Mouse (Mus musculus) heart, adult 2 months (tissue): ENCODE results near the gene Denr. TPM values are rescaled to one million over a fixed set of nuclear protein-coding genes. Genes with fewer than 3 reads are reported as not detected.
A peak's percentile ranks its signal among the peaks of the same experiment; 100 is the strongest.

Experiments
- DNase-seq, 2 experiments: peaks; one replicate each; pipeline ENCODE4 v3.0.0; 2021
- H3K27ac ChIP-seq: fragments of 200-600 bp; 2 replicates; pipeline ENCODE4 v1.8.1; 2022
- H3K27me3 ChIP-seq: fragments of 200-500 bp; 2 replicates; pipeline ENCODE4 v1.6.1; 2012; ENCODE audit warnings: mild to moderate bottlenecking, low read length, inconsistent platforms, mixed read lengths; ENCODE audit not compliant: control insufficient read depth, insufficient read depth
- H3K36me3 ChIP-seq: fragments of 200-500 bp; 2 replicates; pipeline ENCODE4 v1.6.1; 2012; ENCODE audit warnings: low read length, inconsistent platforms; ENCODE audit not compliant: control insufficient read depth, insufficient read depth
- H3K4me1 ChIP-seq: fragments of 200-500 bp; 2 replicates; pipeline ENCODE4 v1.6.1; 2011; ENCODE audit warnings: low read length; ENCODE audit not compliant: control insufficient read depth, insufficient read depth
- H3K4me3 ChIP-seq: fragments of 200-600 bp; 2 replicates; pipeline ENCODE4 v1.8.1; 2022
- H3K79me2 ChIP-seq: fragments of 200-500 bp; replicated peaks from 2 replicates; pipeline ENCODE4 v1.6.1; 2012; ENCODE audit warnings: mild to moderate bottlenecking, inconsistent platforms, low read length, moderate library complexity, mixed read lengths; ENCODE audit not compliant: control insufficient read depth, insufficient read depth
- H3K9ac ChIP-seq: fragments of 200-500 bp; 2 replicates; pipeline ENCODE4 v1.6.1; 2012; ENCODE audit warnings: low read depth, mild to moderate bottlenecking, control low read depth, inconsistent platforms, low read length, mixed read lengths
- CTCF ChIP-seq: fragments of 200-600 bp; IDR thresholded peaks from 2 replicates; pipeline ENCODE4 v1.8.1; 2022; ENCODE audit warnings: antibody characterized with exemption, mild to moderate bottlenecking, moderate library complexity
- EP300 ChIP-seq: fragments of 200-500 bp; IDR thresholded peaks from 2 replicates; pipeline ENCODE4 v1.6.1; 2011; ENCODE audit warnings: low read depth, low read length, control low read depth; ENCODE audit not compliant: insufficient read depth
- POLR2A ChIP-seq: fragments of 200-500 bp; IDR thresholded peaks from 2 replicates; pipeline ENCODE4 v1.6.1; 2011; ENCODE audit warnings: mild to moderate bottlenecking, low read depth, low read length, control low read depth; ENCODE audit not compliant: insufficient read depth
- WGBS: fragments of 180-500 bp; shearing (Covaris S2); methylation state at CpG from one replicate; pipeline ENCODE4 v1.1.7; 2018; 5-methylcytosine and 5-hydroxymethylcytosine counted together
- intact Hi-C: fragments of 180-260 bp; cut with DNase I; formaldehyde crosslinking; loops from one replicate; pipeline ENCODE4 v1.15.1; 2025
- polyA plus RNA-seq: library from polyadenylated mRNA; depleted of rRNA; stranded (reverse); fragments of >200 nt; gene quantifications from 2 replicates; pipeline ENCODE4 v1.2.3, GENCODE M21; 2012
- total RNA-seq, 2 experiments: library from RNA; stranded (reverse); gene quantifications; 2 replicates each; pipeline ENCODE4 v1.2.3; 2021

The Denr gene
- total and polyA plus RNA-seq, 3 experiments: 35.1 to 58.8 (median 49.6) TPM

DNA sequence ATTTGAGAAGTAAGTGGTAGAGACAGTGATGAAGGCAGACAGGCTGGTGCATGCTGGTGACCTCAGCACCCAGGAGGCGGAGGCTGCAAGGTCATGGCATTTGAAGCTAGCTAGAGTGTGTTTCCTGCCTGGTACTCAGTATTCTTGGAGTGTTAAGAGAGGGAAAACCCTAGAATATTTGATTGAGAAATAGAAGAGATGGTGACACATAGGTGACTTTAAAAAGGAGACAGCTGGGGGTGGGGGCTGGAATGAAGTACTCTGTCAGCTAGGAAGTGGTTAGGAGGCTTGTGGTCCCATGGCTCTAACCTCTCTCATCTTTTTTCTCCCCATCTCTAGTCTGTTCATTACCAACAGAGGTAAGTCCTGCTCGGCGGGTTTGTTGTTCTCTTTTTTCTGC lies 7.9 kb downstream of the Denr start:
- H3K36me3 ChIP-seq: peaks cover 2% of the 10 kb centered on the region
- no peak for DNase-seq
- H3K4me3 ChIP-seq: no peak overlapping the region
- H3K27me3 ChIP-seq: no peaks in the 10 kb centered on the region
- H3K4me1 ChIP-seq: peaks cover 2% of the 10 kb centered on the region
- no peak overlapping the region for H3K9ac ChIP-seq
- H3K79me2 ChIP-seq: peaks cover under 1% of the 10 kb centered on the region; the same call in 1 of the 2 replicates
- 78% methylated on average over 3 of the region's 3 CpGs for WGBS
- TF ChIP-seq POLR2A (no peak), CTCF (no peak), EP300 (no peak)
- intact Hi-C loops: no loop called here
- no peak overlapping the region for H3K27ac ChIP-seq

DNA sequence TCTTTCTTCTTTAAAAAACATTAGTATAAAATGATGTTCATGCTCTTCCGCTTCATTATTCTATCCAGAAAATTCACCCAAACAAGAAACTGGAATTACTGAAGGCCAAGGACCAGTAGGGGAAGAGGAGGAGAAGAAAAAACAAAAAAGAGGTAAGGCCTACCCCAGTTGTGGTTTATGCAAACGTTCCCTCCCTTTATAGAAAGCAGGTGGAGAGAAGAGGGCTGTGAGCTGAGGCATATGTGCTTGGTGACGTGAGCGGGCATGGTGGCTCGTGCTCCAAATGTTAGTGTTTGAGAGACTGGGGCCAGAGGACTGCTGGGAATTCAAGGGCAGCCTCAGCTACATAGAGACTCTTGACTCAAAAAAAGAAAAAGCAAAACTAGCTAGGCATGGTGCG lies 15.1 kb downstream of the Denr start:
- no peak overlapping the region for H3K4me3 ChIP-seq
- no peaks in the 10 kb centered on the region for H3K79me2 ChIP-seq
- H3K27me3 ChIP-seq: no peaks in the 10 kb centered on the region
- no peak overlapping the region for H3K9ac ChIP-seq
- no peak for TF ChIP-seq CTCF
- TF ChIP-seq POLR2A: no peak
- no peak for TF ChIP-seq EP300
- no peak for DNase-seq
- H3K36me3 ChIP-seq: no peaks in the 10 kb centered on the region
- no peak overlapping the region for H3K27ac ChIP-seq
- intact Hi-C loops: no loop called here
- 89% methylated on average over 6 of the region's 6 CpGs for WGBS
- no peaks in the 10 kb centered on the region for H3K4me1 ChIP-seq

DNA sequence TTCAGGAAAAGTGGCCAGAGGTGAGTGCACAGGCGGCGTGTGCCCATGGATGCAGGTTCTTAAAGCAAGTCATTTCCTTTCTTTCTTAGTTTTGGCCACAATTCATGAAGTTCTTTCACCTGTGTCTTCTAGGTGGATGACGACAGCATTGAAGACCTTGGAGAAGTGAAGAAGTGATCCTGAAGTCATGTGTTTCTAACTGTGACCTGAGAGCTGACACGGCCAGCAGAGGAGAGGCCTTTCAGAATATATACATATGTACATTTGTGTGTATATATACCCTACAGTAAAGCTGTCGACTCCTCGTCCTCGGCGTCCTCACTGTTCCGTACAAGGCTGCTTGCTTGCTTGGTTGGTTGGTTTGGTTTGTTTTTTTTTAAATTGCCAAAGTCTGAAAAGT lies 20.1 kb downstream of the Denr start, which contains the start of gene Gm43518:
Gene Gm43518 (plus strand): TSS at position 301 of the 400 bp plus-strand sequence.
- TF ChIP-seq POLR2A: no peak
- no peak for TF ChIP-seq EP300
- TF ChIP-seq CTCF: no peak
- WGBS: 91% methylated on average over 9 of the region's 9 CpGs
- peaks cover 2% of the 10 kb centered on the region for H3K4me1 ChIP-seq
- DNase-seq: no peak
- intact Hi-C loops: no loop called here
- no peaks in the 10 kb centered on the region; the same call in 1 of the 2 replicates for H3K36me3 ChIP-seq
- H3K79me2 ChIP-seq: no peaks in the 10 kb centered on the region
- no peaks in the 10 kb centered on the region for H3K27me3 ChIP-seq
- H3K27ac ChIP-seq: no peak within 1 kb of the TSS
- no peak within 1 kb of the TSS for H3K4me3 ChIP-seq
- H3K9ac ChIP-seq: no peak within 1 kb of the TSS

DNA sequence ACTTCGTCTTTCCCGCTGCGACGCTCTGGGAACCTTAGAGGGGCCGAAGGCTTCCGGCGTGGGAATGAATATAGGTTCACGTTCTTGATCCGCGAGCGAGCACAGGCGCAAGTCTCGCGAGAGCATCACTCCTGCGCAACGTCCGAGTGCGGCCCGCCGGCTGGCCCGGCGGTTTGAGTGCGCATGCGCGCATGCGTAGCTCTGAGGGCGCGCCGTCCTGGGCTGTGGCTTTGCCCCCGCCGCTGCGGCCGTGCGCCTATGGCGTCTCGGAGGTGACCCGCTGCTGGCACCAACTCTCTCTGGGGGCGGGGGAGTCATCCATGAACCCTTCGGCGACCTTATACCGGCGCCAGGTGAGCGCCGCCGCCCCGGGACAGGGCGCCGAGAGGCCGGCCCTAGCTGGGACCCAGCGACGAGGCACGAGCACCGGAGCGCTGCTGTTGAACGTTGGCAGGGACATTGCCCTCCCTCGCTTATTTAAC lies 23.6 kb downstream of the Denr start, which contains the start of gene Ccdc62:
Gene Ccdc62 (plus strand): TSS at position 172 of the 482 bp plus-strand sequence.
- Histone ChIP-seq H3K36me3 (no peaks in the 10 kb centered on the region; the same call in 1 of the 2 replicates), H3K27ac (peak within 1 kb of the TSS; percentile 98), H3K4me1 (peaks cover 2% of the 10 kb centered on the region), H3K4me3 (peak within 1 kb of the TSS; percentile 96), H3K79me2 (no peaks in the 10 kb centered on the region), H3K9ac (peak within 1 kb of the TSS; percentile 97), H3K27me3 (no peaks in the 10 kb centered on the region)
- TF ChIP-seq POLR2A (peak; percentile 98), EP300 (peak; percentile 43; the same call in 1 of the 2 replicates), CTCF (no peak)
- under 1% methylated on average over 56 of the region's 56 CpGs for WGBS
- DNase-seq: peak; percentile 93 to 95
- intact Hi-C loops: no loop called here

DNA sequence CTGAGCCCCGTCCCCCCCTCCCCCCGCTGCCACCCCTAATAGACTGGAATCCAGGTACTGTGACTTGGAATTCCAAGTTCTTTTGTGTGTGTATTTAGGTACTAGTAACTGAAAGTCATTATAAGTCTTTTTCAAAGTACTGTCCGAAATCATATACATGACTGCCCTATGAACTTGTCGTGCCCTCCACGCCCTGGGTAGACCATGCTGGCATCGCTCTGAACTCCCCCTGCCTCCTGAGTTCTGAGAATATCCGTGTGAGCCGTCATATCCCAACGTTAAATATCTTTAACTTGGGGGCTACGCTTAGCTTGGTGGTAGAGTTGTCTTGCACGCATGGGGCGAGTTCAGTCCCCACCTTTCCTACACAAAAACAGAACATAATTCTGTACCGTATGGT lies 24.2 kb downstream of the Denr start:
- Histone ChIP-seq H3K9ac (peak overlapping the region; percentile 97), H3K4me3 (peak overlapping the region; percentile 96), H3K36me3 (no peaks in the 10 kb centered on the region; the same call in 1 of the 2 replicates), H3K4me1 (peaks cover 2% of the 10 kb centered on the region), H3K27ac (peak overlapping the region; percentile 98), H3K27me3 (no peaks in the 10 kb centered on the region), H3K79me2 (no peaks in the 10 kb centered on the region)
- DNase-seq: no peak
- intact Hi-C loops: no loop called here
- 44% methylated on average over 13 of the region's 13 CpGs for WGBS
- no peak for TF ChIP-seq EP300
- no peak for TF ChIP-seq POLR2A
- no peak for TF ChIP-seq CTCF

DNA sequence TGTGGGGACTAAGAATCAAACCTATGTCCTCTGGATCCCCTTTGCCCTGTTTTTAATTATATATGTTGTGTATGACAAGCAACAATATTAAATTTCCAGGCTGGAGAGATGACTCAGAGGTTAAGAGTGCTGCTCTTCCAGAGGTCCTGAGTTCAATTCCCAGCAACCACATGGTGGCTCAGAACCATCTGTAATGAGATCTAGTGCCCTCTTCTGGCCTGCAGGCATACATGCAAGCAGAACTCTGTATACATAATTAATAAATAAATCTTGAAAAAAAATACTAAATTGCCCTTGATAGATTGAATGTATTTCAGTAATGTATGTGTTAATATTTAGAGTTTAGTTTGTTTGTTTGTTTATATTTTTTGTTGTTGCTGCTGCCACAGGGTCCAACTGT lies 26.0 kb downstream of the Denr start:
- Histone ChIP-seq H3K4me3 (no peak overlapping the region), H3K27me3 (no peaks in the 10 kb centered on the region), H3K27ac (no peak overlapping the region), H3K36me3 (no peaks in the 10 kb centered on the region; the same call in 1 of the 2 replicates), H3K79me2 (no peaks in the 10 kb centered on the region), H3K4me1 (peaks cover 2% of the 10 kb centered on the region), H3K9ac (no peak overlapping the region)
- TF ChIP-seq CTCF (peak; percentile 50), POLR2A (no peak)
- intact Hi-C loops: no loop called here
- no peak for DNase-seq
